Mouse (Mus musculus): ENCODE measurements around the gene Nek4. TPM values are rescaled to one million over a fixed set of nuclear protein-coding genes. Genes with fewer than 3 reads are reported as not detected.

Gene Nek4
- total RNA-seq (2017), result 14.2 and 18.1 TPM in 2 replicates

DNA sequence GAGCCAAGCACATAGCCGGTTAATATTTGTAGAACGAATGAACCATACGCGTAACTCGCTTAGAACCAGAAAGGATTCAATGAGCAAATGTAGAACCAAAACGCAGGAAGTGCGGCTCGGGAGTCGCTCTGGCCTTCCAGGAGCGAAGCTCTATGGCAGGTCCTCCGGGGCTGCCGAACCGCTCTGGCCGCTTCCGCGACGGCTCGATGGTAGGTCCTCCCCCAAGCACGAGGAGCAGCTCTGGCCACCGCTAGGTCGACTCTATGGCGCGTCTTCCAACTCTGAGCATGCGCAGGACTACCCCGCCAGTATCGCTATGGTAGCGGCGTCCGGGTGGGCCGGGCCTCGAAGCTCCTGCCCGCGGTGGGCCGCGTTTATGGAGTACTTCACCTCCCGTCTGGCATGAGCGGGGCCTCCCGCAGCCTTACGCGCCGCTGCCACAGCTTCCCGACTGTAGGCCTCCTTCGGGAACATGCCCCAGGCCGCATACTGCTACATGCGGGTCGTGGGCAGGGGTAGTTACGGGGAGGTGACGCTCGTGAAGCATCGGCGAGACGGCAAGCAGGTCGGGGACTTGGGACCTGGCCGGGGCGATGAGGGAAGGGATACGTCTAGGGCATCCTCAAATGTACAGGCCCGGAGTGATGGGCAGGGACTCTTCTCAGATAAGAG, at the start of gene Nek4:
TSS of gene Nek4 (plus strand) at position 224 of the 672 bp plus-strand sequence.
- peak; percentile 98 for ATAC-seq (replicated peaks; ENCODE audit: low read depth, poor library complexity, severe bottlenecking)

DNA sequence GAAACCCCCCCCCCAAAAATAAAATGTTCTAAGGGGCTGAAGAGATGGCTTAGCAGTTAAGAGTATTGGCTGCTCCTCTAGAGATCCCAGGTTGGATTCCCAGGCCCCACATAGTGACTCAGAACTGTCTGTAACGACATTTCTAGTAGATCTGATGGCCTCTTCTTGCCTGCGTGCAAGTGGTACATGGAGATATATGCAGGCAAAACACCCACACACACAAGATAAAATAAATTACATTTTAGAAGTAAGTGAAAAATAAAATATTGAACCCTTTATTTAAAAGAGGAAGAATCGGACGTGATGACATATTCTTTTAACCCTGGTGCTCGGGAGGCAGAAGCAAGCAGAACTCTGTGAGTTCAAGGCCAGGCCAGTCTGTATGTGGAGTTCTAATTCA, 48.5 kb upstream of the Nek4 start:
- no peak for ATAC-seq (replicated peaks; ENCODE audit: low read depth, poor library complexity, severe bottlenecking)

DNA sequence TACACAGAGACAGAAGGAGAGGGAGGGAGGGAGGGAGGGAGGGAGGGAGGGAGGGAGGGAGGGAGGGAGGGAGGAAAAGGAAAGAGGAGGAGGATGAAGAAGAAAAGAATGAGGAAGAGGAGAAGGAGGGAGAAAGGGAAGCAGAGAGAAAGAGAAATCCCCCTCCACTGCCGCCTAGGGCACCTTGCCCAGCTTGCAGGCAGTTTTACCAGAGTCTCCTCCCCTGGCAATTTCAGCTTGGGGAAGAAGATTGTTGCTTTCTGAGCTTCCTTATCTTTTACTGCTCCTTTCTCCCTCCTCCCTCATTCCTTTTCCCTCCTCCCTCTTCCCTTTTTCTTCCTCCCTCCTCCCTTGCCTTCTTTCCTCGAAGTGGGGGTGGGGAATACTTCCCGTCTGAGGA, 48.1 kb upstream of the Nek4 start:
- ATAC-seq (replicated peaks; ENCODE audit: low read depth, poor library complexity, severe bottlenecking), result no peak

DNA sequence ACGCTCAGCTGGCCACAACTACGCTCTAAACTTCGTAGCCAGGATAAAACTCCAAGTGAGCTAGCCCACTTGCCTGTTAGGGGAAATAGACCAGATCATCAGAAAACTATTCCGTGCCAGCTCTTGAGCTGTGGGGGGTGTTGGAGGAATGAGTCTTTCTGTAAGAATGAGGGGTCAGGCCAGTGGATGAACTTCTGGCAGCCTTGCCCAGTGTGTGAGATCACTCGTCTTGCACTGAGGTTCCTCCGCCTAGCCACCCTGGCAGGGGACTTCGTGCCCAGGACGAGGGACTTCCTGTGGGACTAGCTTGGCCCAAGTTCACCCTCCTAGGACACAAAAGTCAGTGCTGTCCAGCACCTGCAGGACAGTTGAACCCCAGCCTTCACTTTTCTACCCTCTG, 46.9 kb upstream of the Nek4 start:
- no peak for ATAC-seq (replicated peaks; ENCODE audit: low read depth, poor library complexity, severe bottlenecking)

DNA sequence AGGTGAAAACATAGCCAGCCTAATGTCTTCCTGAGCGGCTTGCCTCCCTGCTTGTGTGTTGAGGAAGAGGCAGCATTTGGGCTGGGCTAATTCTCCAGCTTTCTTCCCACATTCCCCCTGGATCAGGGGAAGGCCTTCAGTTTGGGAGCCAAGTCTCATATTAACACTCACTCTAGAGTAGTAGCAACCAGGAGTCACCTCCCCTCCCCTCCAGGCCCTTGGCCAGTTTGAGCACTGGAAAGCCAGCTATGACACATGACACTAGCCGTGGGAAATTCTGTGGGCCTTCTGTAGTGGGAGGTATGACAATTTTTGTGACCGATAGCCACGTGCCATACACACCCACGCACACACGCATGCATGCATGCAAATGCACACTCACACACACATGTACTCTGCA, 45.2 kb upstream of the Nek4 start:
- ATAC-seq (replicated peaks; ENCODE audit: low read depth, poor library complexity, severe bottlenecking), result no peak

DNA sequence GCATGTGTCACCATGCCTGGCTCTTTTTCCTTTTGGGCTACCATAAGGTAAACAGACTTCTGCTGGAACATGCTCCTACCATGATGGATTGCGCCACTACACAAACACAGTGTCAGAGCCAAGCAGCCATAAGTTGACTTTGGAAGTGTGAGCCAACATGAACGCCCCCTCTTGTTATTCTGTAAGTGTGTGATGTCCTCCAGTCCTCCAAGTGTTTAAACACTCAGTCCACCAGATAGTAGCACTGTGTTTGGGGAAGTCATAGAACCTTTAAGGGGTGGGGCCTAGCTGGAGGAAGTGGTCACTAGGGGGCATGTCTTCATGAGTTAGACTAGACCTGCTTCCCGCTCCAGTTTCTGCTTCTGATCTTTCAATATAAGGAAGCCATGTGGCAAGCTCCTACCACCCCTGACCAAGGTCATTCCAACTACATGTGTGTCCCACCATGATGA, 43.3 kb upstream of the Nek4 start:
- ATAC-seq (replicated peaks; ENCODE audit: low read depth, poor library complexity, severe bottlenecking), result peak; percentile 82

DNA sequence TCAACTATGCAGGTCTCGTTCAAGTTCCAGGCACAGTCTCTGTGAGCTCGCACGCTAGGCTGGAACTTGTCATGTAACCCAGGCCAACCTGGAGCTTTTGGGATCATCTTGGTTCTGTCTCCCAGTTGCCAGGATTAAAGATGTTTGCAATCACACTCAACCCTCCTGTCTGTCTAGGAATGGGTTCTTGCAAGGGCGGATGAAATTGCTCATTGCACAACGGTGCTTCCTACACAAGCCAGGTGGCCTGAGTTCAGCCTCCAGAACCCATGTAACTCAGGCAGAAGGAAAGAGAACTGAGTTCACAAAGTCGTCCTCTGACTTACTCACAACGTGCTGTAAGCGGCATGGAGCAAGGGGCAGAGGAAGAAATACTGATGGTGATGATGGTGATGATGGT, 40.0 kb upstream of the Nek4 start:
- ATAC-seq (replicated peaks; ENCODE audit: low read depth, poor library complexity, severe bottlenecking), result no peak

DNA sequence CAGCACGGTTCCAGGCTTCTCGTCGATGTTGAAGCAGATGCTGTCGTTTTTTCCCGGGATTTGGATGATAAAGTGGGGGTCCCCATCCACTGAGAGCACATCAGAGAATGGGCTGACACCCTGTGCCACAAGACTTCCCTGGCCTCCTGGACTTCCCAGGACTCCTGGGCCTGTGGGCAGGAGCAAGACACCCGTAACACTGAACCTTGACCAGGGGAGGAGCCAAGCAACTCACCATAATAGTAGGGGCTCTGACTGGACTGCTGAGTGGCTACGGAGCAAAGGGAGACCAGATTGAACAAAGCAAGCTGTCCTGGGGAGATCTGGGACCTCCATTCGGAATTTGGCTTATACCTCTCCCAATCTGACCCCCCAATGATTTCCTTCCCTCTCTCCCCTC, 38.5 kb upstream of the Nek4 start:
- ATAC-seq (replicated peaks; ENCODE audit: low read depth, poor library complexity, severe bottlenecking), result no peak

DNA sequence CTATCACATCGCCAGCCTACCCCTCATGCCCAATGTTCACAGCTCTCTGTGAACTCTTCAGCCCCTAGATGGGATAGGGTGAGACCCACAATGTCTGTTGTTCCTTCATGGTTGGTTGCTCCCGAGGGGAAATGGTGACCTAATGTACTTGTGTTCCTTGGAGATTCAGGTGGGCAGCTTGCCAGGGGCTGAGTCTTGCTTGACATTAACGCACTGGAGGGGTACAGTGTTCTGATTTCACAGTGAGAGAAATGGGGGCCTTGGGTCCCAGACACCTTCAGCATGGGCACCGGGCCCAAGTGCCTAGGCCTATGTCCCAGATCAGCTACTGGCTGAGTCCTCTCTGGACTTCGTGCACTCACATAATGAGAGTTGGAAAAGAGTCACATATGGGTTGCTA, 37.8 kb upstream of the Nek4 start:
- ATAC-seq (replicated peaks; ENCODE audit: low read depth, poor library complexity, severe bottlenecking), result no peak

DNA sequence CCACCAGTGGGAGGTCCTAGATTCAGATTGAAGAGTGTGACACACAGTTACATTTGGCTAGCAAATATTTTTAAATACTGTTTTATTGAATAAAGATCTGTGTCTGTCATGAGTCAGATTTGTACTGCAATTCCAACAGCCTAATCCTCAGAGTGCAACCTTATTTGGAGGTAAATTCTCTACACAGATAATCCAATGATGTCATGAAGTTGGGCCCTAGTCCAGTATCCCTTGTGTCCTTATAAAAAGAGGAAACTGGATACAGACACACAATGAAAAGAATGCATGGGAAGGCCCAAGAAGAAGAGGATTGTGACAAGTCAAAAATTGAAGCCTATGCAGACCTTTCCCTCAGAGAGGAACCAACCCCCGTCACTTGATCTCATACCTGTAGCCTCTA, 34.7 kb upstream of the Nek4 start:
- no peak for ATAC-seq (replicated peaks; ENCODE audit: low read depth, poor library complexity, severe bottlenecking)

DNA sequence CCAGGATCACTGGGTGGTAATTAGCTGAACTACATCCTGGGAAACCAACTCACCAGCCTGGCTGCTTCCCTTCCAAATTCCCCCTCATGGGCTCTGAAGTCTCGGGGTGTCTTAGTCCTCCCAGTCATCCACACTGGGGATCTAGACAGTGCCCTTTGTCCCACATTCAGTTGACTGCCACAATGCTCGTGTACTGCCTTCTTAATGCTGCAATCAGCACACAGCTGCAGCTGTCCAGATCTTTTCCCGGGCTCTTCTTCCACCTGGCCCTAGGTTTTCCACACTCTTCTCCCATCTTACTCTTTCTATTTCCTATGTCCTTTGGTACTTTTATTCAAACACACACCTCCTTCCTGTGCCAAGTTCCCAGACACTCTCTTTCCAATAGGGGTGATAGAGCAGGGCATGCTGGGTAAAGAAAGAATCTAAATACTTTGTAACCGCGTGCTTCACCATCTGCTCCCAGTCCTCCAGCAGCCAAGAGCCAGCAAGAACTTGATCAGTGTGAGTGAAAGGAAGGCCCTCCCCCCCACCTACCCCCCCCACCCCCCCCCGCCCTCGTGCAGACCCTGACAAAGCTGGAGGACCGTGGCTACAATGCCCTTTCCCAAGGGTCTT, 29.0 kb upstream of the Nek4 start:
- ATAC-seq (replicated peaks; ENCODE audit: low read depth, poor library complexity, severe bottlenecking), result no peak

DNA sequence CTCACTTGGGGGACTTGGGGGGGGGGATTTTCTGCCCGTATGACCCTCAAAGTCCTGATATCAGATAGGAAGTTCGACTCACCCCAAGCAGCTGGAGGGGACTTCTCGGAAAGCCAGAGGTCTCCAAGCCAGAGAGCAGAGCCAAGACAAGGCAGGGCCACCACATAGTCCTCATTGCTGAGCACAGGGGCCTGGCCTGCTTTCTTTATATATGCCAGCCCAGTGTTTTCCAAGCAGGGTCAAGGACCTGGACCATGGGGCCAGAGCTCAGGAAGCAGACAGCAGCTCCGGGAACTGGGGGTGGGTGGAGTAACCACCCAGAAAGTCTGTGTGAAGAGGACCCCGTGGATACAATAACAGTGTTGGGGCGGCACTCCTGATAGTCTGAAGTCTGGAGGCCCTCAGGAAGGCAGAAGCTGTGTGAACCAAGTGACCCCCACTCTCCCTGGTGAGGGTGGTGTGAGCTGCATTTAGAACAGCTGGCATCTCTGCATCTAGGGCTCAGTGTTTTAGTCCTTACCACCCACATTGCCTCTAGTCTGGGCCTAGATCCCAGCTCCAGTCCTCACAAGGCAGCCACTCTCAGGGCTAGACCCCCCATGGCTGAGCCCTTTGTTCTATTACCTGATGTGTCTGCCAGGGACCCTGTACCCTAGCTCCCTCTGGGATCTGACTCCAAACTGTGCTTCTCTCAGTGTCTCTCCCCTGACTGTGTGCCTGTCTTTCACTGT, 27.6 kb upstream of the Nek4 start, which contains the start of gene Itih3:
TSS of gene Itih3 (minus strand) at position 386 of the 731 bp plus-strand sequence.
- ATAC-seq (replicated peaks; ENCODE audit: low read depth, poor library complexity, severe bottlenecking), result no peak

DNA sequence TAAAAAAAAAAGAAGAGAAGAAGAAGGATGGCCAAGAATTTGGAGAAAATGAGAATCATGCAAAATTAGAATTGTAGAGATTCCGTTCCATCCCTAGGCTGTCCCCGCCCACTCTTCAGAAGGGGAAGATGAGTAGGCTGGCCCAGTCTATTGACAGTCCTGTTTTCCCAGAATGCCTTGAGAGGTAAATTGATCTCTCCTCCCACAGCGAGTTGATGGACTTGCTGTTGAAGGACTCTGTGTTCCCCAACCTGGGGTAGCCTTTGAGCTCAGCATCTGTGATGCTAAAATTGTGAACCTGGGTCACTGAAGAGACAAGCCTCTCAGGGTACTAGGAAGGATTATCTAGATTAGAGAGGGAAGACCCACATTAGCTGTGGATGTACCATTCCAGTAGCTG, 25.7 kb upstream of the Nek4 start:
- ATAC-seq (replicated peaks; ENCODE audit: low read depth, poor library complexity, severe bottlenecking), result no peak

DNA sequence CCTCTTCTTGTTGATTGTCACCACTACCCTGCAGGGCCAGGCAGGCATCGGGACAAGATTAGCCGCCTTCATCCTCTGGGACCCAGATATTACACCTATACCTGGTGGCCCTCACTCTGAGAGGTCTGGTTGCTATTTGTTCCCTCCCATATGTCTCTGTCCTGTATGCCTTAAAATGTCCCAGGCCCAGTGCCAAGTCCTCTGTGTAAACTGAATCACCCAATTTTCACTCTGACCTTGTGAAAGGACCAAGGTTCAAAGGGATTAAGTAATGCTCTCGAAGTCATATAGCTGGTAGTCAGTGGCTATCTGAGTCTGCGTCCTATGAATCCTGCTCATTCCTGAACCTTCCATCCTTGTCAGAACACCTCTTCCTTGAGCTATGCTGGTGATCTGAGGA, 20.8 kb upstream of the Nek4 start:
- ATAC-seq (replicated peaks; ENCODE audit: low read depth, poor library complexity, severe bottlenecking), result no peak

DNA sequence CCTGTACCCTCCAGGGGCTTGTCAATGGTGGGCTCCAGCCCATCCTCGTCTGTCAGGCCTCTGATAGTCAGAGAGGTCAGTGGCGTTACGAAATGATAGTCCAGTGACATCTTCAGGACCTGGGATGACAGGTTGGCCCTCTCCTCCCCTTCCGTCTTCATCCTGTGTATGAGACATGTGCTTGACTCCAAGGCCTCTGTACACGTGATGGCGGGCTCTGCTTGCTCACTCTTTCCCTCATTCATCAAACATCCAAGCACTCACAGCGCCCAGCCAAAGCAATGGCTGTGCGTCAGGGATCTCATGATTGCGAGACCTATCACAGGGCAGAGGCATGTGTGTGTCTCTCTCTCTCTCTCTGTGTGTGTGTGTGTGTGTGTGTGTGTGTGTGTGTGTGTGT, 17.8 kb upstream of the Nek4 start:
- ATAC-seq (replicated peaks; ENCODE audit: low read depth, poor library complexity, severe bottlenecking), result no peak

DNA sequence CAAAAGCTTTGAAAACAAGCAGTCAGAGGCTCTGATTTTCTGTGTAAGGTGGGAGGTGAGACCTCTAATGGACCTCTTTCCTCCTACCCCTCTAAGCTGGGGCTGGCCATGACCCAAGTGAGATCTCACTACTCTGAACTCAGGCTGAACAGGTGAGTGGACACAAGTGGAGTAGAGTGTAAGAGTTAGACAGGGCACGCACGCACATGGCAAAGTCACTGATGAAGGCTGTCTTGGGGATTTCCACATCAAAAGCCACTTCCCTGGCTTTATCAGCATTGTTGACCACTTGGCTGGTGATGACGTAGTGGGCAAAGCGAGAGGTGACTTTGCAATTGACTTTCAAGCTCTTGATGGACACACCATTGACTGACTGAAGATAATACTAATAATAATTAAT, 8.9 kb upstream of the Nek4 start:
- no peak for ATAC-seq (replicated peaks; ENCODE audit: low read depth, poor library complexity, severe bottlenecking)

DNA sequence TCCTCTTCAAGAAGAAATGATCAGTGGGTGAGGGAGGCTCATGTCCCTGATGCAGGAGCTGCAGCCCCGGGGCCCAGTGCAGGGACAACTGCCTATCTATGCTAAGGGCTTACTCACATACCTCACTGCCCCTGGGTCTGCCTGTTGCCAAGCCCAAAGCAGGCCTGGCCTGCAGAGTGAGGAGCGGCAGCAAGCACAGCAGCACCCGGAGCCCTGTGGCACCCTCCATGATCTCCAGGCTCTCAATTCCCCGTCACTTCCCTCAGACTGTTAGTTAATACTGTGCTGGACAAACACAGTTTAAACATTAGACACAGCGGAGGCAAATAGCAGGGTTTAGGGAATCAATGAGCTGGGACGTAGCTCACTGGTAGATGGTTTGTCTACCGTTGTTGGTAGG, 8.1 kb upstream of the Nek4 start, which contains the start of gene Itih1:
TSS of gene Itih1 (minus strand) at position 252 of the 400 bp plus-strand sequence.
- ATAC-seq (replicated peaks; ENCODE audit: low read depth, poor library complexity, severe bottlenecking), result no peak

DNA sequence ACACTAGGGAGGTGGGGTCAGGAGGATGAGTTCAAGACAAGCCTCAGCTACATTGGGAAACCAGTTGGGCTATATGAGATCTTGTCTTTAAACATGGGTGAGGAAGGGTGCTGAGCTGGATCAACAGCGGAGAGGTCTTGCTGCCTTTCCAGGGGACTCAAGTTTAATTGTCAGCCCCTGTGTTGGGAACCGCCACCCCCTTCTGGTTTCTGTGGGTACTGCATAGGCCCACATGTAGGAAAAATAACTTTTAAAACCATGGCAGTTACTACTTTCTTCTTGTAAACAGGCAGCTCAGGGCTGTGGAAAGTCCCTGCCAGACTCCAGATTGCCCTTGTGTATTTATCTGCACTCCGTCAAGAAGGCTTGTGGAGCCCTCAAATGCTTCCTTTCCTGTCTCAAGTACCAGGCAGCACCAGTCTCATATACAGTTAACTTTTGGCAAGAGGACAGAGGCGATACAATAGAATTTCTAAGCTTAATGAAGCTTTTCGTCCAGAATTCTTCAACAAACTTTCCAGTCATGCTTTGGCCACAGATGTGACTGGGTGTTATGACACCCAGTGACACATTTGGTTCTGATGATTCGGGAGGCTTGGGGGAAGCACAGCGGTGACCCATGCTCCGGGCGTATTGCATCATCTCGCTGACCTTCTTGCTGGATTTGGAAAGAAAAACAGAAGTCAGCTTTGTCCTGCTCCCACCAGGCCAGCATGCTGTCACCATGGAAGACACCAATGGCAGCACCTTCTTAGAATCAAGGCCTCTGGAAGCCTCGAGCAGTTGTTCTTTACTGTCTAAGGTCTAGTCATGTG, 7.1 kb upstream of the Nek4 start:
- peak; percentile 75 for ATAC-seq (replicated peaks; ENCODE audit: low read depth, poor library complexity, severe bottlenecking)

DNA sequence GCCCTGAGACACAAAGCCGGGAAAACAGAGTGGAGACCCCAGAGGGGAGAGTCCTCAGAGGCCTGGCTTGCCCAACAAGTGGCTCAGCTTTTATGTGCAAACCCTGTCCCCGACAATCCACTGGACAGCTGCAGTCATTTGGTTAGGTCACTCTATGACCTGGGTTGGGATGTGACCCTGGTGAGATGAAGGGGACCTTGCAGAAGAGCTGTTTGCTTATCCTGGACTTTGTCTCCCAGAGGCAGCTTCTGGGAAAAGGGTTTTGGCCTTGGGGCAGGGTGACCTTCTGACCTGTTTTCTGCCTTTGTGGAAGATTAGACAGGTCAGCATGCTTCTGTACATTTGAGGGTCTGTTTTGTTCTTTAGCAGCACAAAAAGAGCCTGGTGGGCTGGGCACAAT, 6.4 kb upstream of the Nek4 start:
- ATAC-seq (replicated peaks; ENCODE audit: low read depth, poor library complexity, severe bottlenecking), result no peak

DNA sequence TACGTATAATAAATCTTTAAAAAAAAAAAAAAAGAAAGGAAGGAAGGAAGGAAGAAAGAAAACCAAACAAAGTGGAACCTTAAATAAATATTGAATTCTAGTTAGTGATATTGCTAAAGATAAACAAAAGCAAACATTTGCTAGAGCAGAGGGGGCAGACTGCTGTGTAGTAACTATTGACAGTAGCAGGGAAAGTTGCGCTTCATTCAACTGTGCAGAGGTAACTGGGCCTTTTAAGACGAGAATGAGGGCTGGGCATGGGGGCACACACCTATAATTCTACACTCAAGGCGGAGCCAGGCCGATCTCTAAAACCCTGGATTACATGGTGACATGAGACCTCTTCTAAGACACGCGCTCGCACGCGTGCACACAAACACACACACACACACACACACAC, 1.2 kb upstream of the Nek4 start:
- ATAC-seq (replicated peaks; ENCODE audit: low read depth, poor library complexity, severe bottlenecking), result no peak
